Mouse (Mus musculus) C2C12 (cell line): ENCODE data around the gene Tarbp1.

Experiments used
- CEBPB ChIP-seq: IDR thresholded peaks from one replicate; pipeline ENCODE4 v1.6.1; 2011; ENCODE audit warnings: low read depth, mild to moderate bottlenecking, control low read depth, moderate library complexity
- CTCF ChIP-seq: IDR thresholded peaks from one replicate; pipeline ENCODE4 v1.5.1; 2011; ENCODE audit not compliant: control insufficient read depth, insufficient read depth, insufficient read length
- USF1 ChIP-seq: IDR thresholded peaks from one replicate; pipeline ENCODE4 v1.6.1; 2011; ENCODE audit warnings: low read depth, mild to moderate bottlenecking, control low read depth, moderate library complexity

- peak; percentile 23 for TF ChIP-seq CTCF
- TF ChIP-seq USF1 = no peak
- TF ChIP-seq CEBPB = no peak
These were observed 6.9 kb upstream of the Tarbp1 start for GRCm38 (mm10) chr8:126481494-126482347.
